Mouse (Mus musculus) mammary gland, adult 2 months (tissue): ENCODE results near the gene Olfr827. TPM values are rescaled to one million over a fixed set of nuclear protein-coding genes. Genes with fewer than 3 reads are reported as not detected.

Source experiments
- polyA plus RNA-seq: library from polyadenylated mRNA; depleted of rRNA; stranded (reverse); fragments of >200 nt; gene quantifications from 2 replicates; pipeline ENCODE4 v1.2.3, GENCODE M21; 2012; ENCODE audit warnings: low replicate concordance; rRNA removed

Gene Olfr827
- polyA plus RNA-seq: not detected in 2 replicates

GRCm38 (mm10) chr10:130214303-130214702, at the start of gene Olfr827:
Gene Olfr827, minus strand, starts transcription at chr10:130214403.

GRCm38 (mm10) chr10:130184086-130184485, 30.1 kb downstream of the Olfr827 start, which contains the start of gene Olfr826:
Gene Olfr826, minus strand, starts transcription at chr10:130184186.

DNA sequence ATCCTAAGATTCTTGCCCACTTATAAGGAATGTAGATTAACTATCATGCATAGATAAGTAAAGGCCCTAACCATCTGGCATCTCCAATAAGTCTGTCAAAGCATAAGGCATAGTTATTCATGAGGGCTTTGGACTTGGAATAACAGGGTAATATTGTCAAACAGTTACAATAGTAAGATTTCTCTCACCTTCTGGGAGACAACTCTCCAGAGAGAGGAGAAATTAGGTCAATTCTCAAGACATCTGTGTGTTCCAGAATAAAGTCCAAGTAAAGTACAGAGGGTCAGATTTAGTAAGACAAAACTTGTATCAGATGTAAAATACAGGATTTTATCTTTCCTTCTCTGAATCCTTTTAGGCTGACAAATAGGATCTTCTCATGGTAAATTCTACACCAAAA, 47.5 kb downstream of the Olfr827 start, which contains the start of gene Olfr825:
TSS of gene Olfr825 (minus strand) at position 101 of the 400 bp plus-strand sequence.

Other genes starting within 250 kb of the Olfr827 start
- gene Olfr819, start 247.1 kb downstream of the Olfr827 start, polyA plus RNA-seq: not detected in 2 replicates
- not detected in 2 replicates for gene Olfr247, start 238.3 kb downstream of the Olfr827 start, polyA plus RNA-seq
- gene Gm10310, start 229.3 kb downstream of the Olfr827 start, polyA plus RNA-seq: not detected in 2 replicates
- not detected in 2 replicates for gene Olfr820, start 201.8 kb downstream of the Olfr827 start, polyA plus RNA-seq
- gene Olfr821, start 184.1 kb downstream of the Olfr827 start, polyA plus RNA-seq: not detected in 2 replicates
- not detected in 2 replicates for gene Olfr822, start 143.2 kb downstream of the Olfr827 start, polyA plus RNA-seq
- gene Olfr823, start 99.0 kb downstream of the Olfr827 start, polyA plus RNA-seq: not detected in 2 replicates
- not detected in 2 replicates for gene Olfr824, start 84.4 kb downstream of the Olfr827 start, polyA plus RNA-seq
- not detected in 2 replicates for gene Olfr825, start 47.6 kb downstream of the Olfr827 start, polyA plus RNA-seq
- gene Olfr826, start 30.2 kb downstream of the Olfr827 start, polyA plus RNA-seq: not detected in 2 replicates
- not detected in 2 replicates for gene Neurod4, start 65.8 kb upstream of the Olfr827 start, polyA plus RNA-seq
- gene Tespa1, start 108.5 kb upstream of the Olfr827 start, polyA plus RNA-seq: 5.9 and 7.1 TPM in 2 replicates
- not detected in 2 replicates for gene Vmn2r84, start 179.9 kb upstream of the Olfr827 start, polyA plus RNA-seq
- gene Vmn2r85, start 215.3 kb upstream of the Olfr827 start, polyA plus RNA-seq: not detected in 2 replicates
- gene Vmn2r86, start 241.6 kb upstream of the Olfr827 start, polyA plus RNA-seq: not detected in 2 replicates